Mouse (Mus musculus): ENCODE results near the gene Naa80.

Gene Naa80

GRCm38 (mm10) chr9:107575579-107576356 is 2.9 kb upstream of the Naa80 start:
- no peak for DNase-seq

GRCm38 (mm10) chr9:107576357-107577107 is 2.2 kb upstream of the Naa80 start, which contains the start of gene Hyal1:
Gene Hyal1 (plus strand): TSS chr9:107576927.
- peak; percentile 85 for DNase-seq

GRCm38 (mm10) chr9:107577871-107578270 is 816 bp upstream of the Naa80 start:
- DNase-seq = no peak

DNA sequence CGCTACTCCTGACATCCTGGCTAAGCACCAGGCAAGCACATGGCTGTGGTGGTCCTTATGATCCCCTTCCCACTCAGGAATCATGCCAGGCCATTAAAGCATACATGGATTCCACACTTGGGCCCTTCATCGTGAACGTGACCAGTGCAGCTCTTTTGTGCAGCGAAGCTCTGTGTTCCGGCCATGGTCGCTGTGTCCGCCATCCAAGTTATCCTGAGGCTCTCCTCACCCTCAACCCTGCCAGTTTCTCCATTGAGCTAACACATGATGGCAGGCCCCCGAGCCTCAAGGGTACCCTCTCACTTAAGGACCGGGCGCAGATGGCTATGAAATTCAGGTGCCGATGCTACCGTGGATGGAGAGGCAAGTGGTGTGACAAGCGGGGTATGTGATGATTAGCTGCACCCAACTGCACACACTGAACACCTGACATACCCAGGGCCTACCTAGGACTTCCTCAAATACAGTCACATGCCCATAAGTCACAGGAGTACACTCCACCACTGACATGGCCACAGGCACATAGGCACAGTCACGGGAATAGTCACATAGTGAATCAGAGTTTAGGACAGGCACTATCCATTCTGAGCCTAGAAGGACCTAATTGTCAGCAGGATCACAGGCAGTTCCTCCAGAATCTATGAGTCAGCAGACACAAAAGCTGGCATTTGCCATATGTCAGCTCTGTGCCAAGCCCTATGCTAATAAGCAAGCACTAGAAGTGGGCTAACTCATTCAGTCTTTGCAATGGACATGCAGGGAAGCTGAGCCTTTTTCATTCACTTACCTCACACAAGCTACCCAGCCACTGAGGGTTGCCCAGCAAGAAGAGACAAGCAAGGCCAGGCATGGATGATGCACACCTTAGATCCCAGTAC is 575 bp downstream of the Naa80 start:
- no peak for DNase-seq

DNA sequence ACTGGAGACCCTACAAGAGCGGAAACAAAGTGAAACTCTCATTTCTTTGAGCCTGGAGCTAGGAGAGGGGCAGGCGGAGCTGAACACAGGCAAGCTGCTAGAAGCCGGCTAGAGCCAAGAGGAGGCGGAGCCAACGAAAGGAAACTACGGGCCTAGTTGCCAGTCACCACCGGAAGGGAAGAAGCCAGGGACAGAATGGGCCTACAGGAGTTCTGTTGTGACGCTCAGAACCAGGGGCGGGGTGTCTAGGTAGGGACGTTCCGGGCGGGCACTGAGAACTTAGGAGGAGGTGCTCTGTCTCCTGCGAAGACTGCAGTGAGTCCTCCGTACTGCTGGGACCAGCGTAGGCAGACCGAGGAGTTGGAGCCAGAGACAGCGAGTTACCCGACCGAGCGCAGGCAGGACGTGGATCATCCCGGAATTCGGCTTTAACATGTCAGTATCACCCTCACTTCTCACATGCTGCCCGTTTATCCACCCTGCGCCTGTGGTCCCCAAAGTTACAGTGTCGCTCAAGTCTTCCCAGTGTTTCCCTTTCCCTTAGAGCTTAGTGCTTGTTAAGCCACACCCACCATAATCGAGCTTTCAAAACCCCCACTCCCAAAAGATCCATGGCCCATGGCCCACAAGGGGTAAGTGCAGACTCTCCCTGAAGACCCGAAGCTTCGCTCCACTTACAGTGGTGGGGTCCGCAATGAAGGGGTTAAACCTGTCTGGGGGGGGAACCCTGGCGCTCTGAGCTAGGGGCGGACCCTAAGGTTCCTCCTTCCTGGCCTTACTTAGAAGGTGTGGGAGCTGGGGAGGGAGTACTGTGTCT is 2.0 kb downstream of the Naa80 start, which contains the start of gene Hyal3:
Hyal3 (plus strand) TSS at position 318 of the 817 bp plus-strand sequence.
- peak; percentile 91 for DNase-seq

DNA sequence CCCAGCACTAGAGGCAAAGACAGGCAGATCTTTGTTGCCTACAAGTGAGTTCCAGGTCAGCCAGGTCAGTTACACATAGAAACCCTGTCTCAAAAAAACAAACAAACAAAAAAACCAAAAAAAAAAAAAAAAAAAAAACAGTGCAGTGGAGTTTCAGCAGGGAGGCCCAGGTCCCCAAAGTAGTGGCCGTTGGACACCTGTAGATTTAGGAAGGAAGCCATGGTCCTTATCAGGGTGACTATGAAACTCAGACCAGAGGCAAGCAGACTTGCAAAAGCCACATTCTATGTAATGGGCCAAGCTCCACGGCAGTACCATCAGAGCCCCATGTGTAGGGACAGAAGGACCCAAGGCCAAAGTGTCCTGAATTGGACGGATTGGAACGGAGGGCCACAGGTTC is 2.9 kb downstream of the Naa80 start:
- DNase-seq = no peak

GRCm38 (mm10) chr9:107582509-107583062 is 3.9 kb downstream of the Naa80 start:
- no peak for DNase-seq

DNA sequence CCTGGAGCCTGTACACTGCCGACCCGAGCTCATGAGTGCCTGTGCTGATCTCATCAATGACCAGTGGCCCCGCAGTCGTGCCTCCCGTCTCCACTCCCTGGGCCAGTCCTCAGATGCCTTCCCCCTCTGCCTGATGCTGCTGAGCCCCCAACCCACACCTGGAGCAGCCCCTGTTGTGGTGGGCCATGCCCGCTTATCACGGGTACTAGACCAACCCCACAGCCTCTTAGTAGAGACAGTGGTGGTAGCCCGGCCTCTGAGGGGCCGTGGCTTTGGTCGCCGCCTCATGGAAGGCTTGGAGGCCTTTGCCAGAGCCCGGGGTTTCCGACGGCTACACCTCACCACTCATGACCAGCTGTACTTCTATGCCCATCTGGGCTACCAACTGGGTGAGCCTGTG is 4.5 kb downstream of the Naa80 start:
- no peak for DNase-seq

DNA sequence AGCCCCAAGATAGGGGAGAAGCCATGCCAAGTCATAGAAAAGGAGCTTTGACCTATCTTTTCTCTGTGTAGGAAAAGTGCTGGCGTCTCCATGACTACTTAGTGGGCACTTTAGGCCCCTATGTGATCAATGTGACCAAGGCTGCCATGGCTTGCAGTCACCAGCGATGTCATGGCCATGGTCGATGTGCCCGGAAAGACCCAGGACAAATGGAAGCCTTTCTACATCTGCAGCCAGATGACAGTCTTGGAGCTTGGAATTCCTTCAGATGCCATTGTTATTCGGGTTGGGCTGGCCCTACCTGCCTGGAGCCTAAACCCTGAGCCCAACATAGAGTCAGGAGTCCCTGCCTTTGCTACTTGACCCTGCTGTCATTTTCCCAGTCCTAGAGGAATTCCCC is 7.8 kb downstream of the Naa80 start:
- DNase-seq = no peak

GRCm38 (mm10) chr9:107586974-107587832 is 8.5 kb downstream of the Naa80 start, which contains the start of gene Ifrd2:
Gene Ifrd2 (plus strand): TSS chr9:107587642.
- DNase-seq = peak; percentile 95

- no peak for DNase-seq
These were observed 9.3 kb downstream of the Naa80 start for GRCm38 (mm10) chr9:107587833-107588639.

- DNase-seq = peak; percentile 72
These were observed 11.5 kb downstream of the Naa80 start for GRCm38 (mm10) chr9:107590058-107590772.

DNA sequence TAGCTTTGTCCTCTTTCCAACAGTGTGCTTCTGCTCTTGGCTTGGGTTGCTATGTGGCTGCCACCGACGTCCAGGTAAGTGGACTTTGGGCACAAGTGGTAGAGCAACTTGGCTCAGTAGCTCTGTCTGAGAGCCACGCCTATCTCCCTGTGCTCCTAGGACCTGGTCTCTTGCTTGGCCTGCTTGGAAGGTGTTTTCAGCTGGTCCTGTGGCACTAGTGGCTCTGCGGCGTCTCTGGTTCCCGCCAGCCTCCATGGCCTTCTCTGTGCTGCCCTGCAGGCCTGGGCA is 12.0 kb downstream of the Naa80 start:
- no peak for DNase-seq

- DNase-seq = no peak
These were observed 14.7 kb downstream of the Naa80 start for GRCm38 (mm10) chr9:107593101-107593976.

DNA sequence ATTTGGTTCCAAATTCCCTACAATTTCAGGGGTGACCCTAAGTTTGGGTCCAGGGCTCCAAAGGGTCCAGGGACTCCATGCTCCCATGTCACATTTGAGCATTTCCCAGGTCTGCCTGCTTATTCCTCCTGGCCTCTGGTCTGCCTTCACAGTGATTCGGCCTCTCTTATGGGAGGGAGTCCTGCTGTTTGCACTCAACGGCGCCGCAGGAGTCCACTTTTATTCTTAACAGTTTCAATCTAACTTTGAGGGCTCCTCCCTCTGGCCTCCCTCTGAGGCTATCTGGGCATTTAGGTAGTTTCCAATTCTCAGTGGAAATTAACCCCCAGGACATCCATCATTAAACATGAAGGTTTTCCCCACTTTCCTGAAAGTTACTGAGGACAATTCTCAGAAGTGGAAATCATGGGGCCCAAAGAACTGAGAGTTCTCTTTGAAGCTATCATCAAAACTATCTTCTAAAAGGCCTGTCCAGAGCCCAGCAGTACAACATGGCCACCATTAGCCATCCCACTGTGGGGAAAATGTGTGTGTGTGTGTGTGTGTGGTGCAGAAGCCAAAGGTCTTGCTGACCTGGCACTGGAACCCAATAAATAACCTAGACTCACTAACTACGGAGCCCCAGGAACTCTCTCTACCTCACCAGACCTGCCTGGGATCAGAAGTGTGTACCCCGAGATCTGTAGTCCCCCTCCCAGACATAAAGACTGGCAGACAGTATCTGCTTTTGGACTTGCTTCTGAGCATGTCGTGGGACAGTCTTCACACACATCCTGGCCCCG is 15.8 kb downstream of the Naa80 start:
- DNase-seq = no peak

DNA sequence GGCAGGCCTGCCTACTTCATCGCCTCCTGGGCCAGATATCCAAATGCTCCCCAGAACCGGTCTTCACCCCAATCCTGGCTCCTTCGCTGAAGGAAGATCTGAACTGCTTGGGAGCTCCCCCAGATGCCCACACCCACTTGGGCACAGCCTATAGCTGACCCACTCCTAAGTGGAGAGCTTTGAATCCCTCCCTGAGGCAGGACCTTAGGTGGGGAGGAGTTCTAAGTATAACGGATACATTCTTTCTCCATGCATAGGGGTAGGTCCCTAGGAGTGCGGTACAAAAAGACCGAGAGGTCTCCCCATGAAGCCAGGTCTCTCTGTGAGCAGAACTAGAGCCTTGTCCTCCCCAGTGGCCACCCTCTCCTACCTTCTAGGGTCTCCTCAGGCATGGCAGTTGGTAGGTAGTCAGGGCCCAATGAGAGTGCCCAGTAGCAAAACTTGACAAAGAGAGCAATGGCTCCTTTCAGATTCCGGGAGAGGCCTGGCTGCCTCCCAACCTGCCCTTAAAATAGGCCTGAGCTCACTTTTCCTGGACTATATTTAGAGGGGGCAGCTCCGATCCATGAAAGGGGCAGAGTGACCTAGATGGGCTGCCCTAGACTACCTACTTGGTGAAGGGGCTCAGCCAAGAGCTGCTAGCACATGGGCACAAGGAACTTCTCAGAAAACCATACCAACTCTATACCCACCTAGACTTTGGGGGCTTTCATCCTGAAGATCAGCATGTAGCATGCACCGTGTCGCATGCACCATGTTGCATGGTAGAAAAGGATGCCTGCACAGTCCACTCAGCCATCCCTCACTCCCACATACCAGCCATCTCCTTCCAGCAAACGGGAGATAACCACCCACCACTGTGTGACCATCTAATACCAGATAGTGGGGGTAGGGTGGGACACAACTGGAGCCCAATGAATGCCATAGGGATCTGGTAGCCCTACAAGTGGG is 18.2 kb downstream of the Naa80 start:
- DNase-seq = no peak
